Mouse (Mus musculus) neural tube, embryonic 13.5 days (tissue): Measurements from ENCODE around the gene Cfap52. TPM values are rescaled to one million over a fixed set of nuclear protein-coding genes. Genes with fewer than 3 reads are reported as not detected.
A peak's percentile ranks its signal among the peaks of the same experiment; 100 is the strongest.

Experiments used
- ATAC-seq: fragments of 200-750 bp; cut with Nextera tagmentation; 2 replicates; pipeline ENCODE4 v1.8.0; 2017; ENCODE audit warnings: low read depth, mild to moderate bottlenecking, moderate TSS enrichment, moderate library complexity
- H3K27ac ChIP-seq: fragments of 300-500 bp; sonication (generic); replicated peaks from 2 replicates; pipeline ENCODE4 v1.5.1; 2015; ENCODE audit warnings: moderate library complexity, mild to moderate bottlenecking, inconsistent platforms
- H3K27me3 ChIP-seq: fragments of 300-500 bp; sonication (generic); 2 replicates; pipeline ENCODE4 v1.6.1; 2015; ENCODE audit warnings: mild to moderate bottlenecking, inconsistent platforms
- H3K36me3 ChIP-seq: fragments of 300-500 bp; sonication (generic); 2 replicates; pipeline ENCODE4 v1.6.1; 2015; ENCODE audit warnings: mild to moderate bottlenecking, inconsistent platforms
- H3K4me1 ChIP-seq: fragments of 300-500 bp; sonication (generic); replicated peaks from 2 replicates; pipeline ENCODE4 v1.6.1; 2015; ENCODE audit warnings: inconsistent platforms
- H3K4me2 ChIP-seq: fragments of 300-500 bp; sonication (generic); 2 replicates; pipeline ENCODE4 v1.6.1; 2015; ENCODE audit warnings: inconsistent platforms, mild to moderate bottlenecking, moderate library complexity
- H3K4me3 ChIP-seq: fragments of 300-500 bp; sonication (generic); 2 replicates; pipeline ENCODE4 v1.5.1; 2015; ENCODE audit warnings: mild to moderate bottlenecking, inconsistent platforms
- H3K9ac ChIP-seq: fragments of 300-500 bp; sonication (generic); 2 replicates; pipeline ENCODE4 v1.6.1; 2015; ENCODE audit warnings: moderate library complexity, mild to moderate bottlenecking, inconsistent platforms
- H3K9me3 ChIP-seq: fragments of 300-500 bp; sonication (generic); 2 replicates; pipeline ENCODE4 v1.6.1; 2016; ENCODE audit warnings: inconsistent platforms
- WGBS: fragments of 180-500 bp; shearing (Covaris S2); methylation state at CpG from one replicate; pipeline ENCODE4 v1.1.7; 2015; 5-methylcytosine and 5-hydroxymethylcytosine counted together
- polyA plus RNA-seq: library from polyadenylated mRNA; unstranded; fragments of >200 nt; fragmentation: Nextera tagmentation; extraction: Ambion mirVana; gene quantifications from 2 replicates; pipeline ENCODE4 v1.2.1, GENCODE M21; 2015

The Cfap52 gene
- polyA plus RNA-seq, 1 experiment from 2014 or later: 0.95 TPM

GRCm38 (mm10) chr11:67923720-67924119, 41.7 kb downstream of the Cfap52 start:
- WGBS: 92% methylated on average over 5 of the region's 5 CpGs
- Histone ChIP-seq H3K4me2 (no peak overlapping the region), H3K4me1 (peaks cover 18% of the 10 kb centered on the region), H3K27ac (no peak overlapping the region), H3K36me3 (no peaks in the 10 kb centered on the region), H3K9ac (no peak overlapping the region), H3K9me3 (no peaks in the 10 kb centered on the region), H3K4me3 (no peak overlapping the region), H3K27me3 (peaks cover 33% of the 10 kb centered on the region)
- ATAC-seq: no peak

GRCm38 (mm10) chr11:67922755-67923125, 42.7 kb downstream of the Cfap52 start:
- Histone ChIP-seq H3K4me2 (peak overlapping the region; percentile 100), H3K4me1 (peaks cover 18% of the 10 kb centered on the region), H3K27me3 (peaks cover 33% of the 10 kb centered on the region), H3K9me3 (no peaks in the 10 kb centered on the region), H3K9ac (no peak overlapping the region), H3K27ac (no peak overlapping the region), H3K4me3 (peak overlapping the region; percentile 70), H3K36me3 (no peaks in the 10 kb centered on the region)
- WGBS: under 1% methylated on average over 12 of the region's 12 CpGs
- peak; percentile 77 for ATAC-seq

GRCm38 (mm10) chr11:67921827-67922754, 43.4 kb downstream of the Cfap52 start, which contains the start of gene Usp43:
Gene Usp43, minus strand, starts transcription at chr11:67922153.
- Histone ChIP-seq H3K4me3 (peak within 1 kb of the TSS; percentile 70), H3K9ac (peak within 1 kb of the TSS; percentile 68), H3K27me3 (peaks cover 33% of the 10 kb centered on the region), H3K4me1 (peaks cover 18% of the 10 kb centered on the region), H3K36me3 (no peaks in the 10 kb centered on the region), H3K4me2 (peak within 1 kb of the TSS; percentile 100), H3K27ac (no peak within 1 kb of the TSS), H3K9me3 (no peaks in the 10 kb centered on the region)
- peak; percentile 66 for ATAC-seq
- WGBS: 1% methylated on average over 52 of the region's 80 CpGs

- WGBS: 2% methylated on average over 47 of the region's 47 CpGs
- peaks cover 18% of the 10 kb centered on the region for H3K4me1 ChIP-seq
- ATAC-seq: peak; percentile 44
- peak overlapping the region; percentile 100 for H3K4me2 ChIP-seq
- H3K9me3 ChIP-seq: no peaks in the 10 kb centered on the region
- H3K4me3 ChIP-seq: peak overlapping the region; percentile 70
- H3K36me3 ChIP-seq: no peaks in the 10 kb centered on the region
- H3K27me3 ChIP-seq: peaks cover 33% of the 10 kb centered on the region
- H3K9ac ChIP-seq: peak overlapping the region; percentile 68
- H3K27ac ChIP-seq: no peak overlapping the region
Observed at GRCm38 (mm10) chr11:67921091-67921826, 44.2 kb downstream of the Cfap52 start.

- no peak overlapping the region for H3K9ac ChIP-seq
- peak overlapping the region; percentile 100; the same call in 1 of the 2 replicates for H3K4me2 ChIP-seq
- H3K4me3 ChIP-seq: no peak overlapping the region
- H3K4me1 ChIP-seq: peaks cover 18% of the 10 kb centered on the region
- H3K27me3 ChIP-seq: peaks cover 33% of the 10 kb centered on the region
- H3K27ac ChIP-seq: no peak overlapping the region
- 57% methylated on average over 9 of the region's 9 CpGs for WGBS
- ATAC-seq: no peak
- no peaks in the 10 kb centered on the region for H3K9me3 ChIP-seq
- no peaks in the 10 kb centered on the region for H3K36me3 ChIP-seq
Observed at GRCm38 (mm10) chr11:67920226-67920960, 45.1 kb downstream of the Cfap52 start.

- Histone ChIP-seq H3K27me3 (peaks cover 33% of the 10 kb centered on the region), H3K36me3 (no peaks in the 10 kb centered on the region), H3K9me3 (no peaks in the 10 kb centered on the region), H3K4me1 (peaks cover 18% of the 10 kb centered on the region), H3K4me2 (no peak overlapping the region), H3K4me3 (no peak overlapping the region), H3K27ac (no peak overlapping the region), H3K9ac (no peak overlapping the region)
- WGBS: 80% methylated on average over 5 of the region's 5 CpGs
- no peak for ATAC-seq
Observed at GRCm38 (mm10) chr11:67919593-67919992, 45.9 kb downstream of the Cfap52 start.

GRCm38 (mm10) chr11:67917126-67917525, 48.3 kb downstream of the Cfap52 start:
- no peak overlapping the region for H3K9ac ChIP-seq
- H3K36me3 ChIP-seq: no peaks in the 10 kb centered on the region
- 85% methylated on average over 3 of the region's 3 CpGs for WGBS
- H3K9me3 ChIP-seq: no peaks in the 10 kb centered on the region
- no peak overlapping the region for H3K4me3 ChIP-seq
- H3K4me1 ChIP-seq: peaks cover 9% of the 10 kb centered on the region
- no peak overlapping the region for H3K27ac ChIP-seq
- no peak for ATAC-seq
- H3K4me2 ChIP-seq: no peak overlapping the region
- peaks cover 33% of the 10 kb centered on the region for H3K27me3 ChIP-seq

GRCm38 (mm10) chr11:67911074-67911473, 54.4 kb downstream of the Cfap52 start:
- Histone ChIP-seq H3K9ac (no peak overlapping the region), H3K36me3 (no peaks in the 10 kb centered on the region), H3K4me2 (no peak overlapping the region), H3K4me1 (no peaks in the 10 kb centered on the region), H3K27me3 (no peaks in the 10 kb centered on the region), H3K27ac (no peak overlapping the region), H3K4me3 (no peak overlapping the region), H3K9me3 (no peaks in the 10 kb centered on the region)
- WGBS: 87% methylated on average over 5 of the region's 5 CpGs
- ATAC-seq: no peak

GRCm38 (mm10) chr11:67903756-67904155, 61.7 kb downstream of the Cfap52 start:
- no peaks in the 10 kb centered on the region for H3K9me3 ChIP-seq
- ATAC-seq: no peak
- H3K27me3 ChIP-seq: no peaks in the 10 kb centered on the region
- no peaks in the 10 kb centered on the region for H3K4me1 ChIP-seq
- no peaks in the 10 kb centered on the region for H3K36me3 ChIP-seq
- no peak overlapping the region for H3K4me2 ChIP-seq
- WGBS: 91% methylated on average over 4 of the region's 4 CpGs
- no peak overlapping the region for H3K4me3 ChIP-seq
- H3K27ac ChIP-seq: no peak overlapping the region
- H3K9ac ChIP-seq: no peak overlapping the region

- Histone ChIP-seq H3K9me3 (no peaks in the 10 kb centered on the region), H3K4me3 (no peak overlapping the region), H3K27ac (no peak overlapping the region), H3K4me2 (no peak overlapping the region), H3K36me3 (no peaks in the 10 kb centered on the region), H3K9ac (no peak overlapping the region), H3K27me3 (no peaks in the 10 kb centered on the region), H3K4me1 (peaks cover 7% of the 10 kb centered on the region; the same call in 1 of the 2 replicates)
- whole genome bisulfite sequencing: 54% methylated on average over 8 of the region's 8 CpGs
- no peak; the same call in 1 of the 2 replicates for ATAC-seq
Observed at GRCm38 (mm10) chr11:67897064-67897560, 68.3 kb downstream of the Cfap52 start.

- Histone ChIP-seq H3K27ac (no peak overlapping the region), H3K4me1 (peaks cover 7% of the 10 kb centered on the region; the same call in 1 of the 2 replicates), H3K9me3 (no peaks in the 10 kb centered on the region), H3K27me3 (no peaks in the 10 kb centered on the region), H3K36me3 (no peaks in the 10 kb centered on the region), H3K4me2 (no peak overlapping the region), H3K4me3 (no peak overlapping the region), H3K9ac (no peak overlapping the region)
- 45% methylated on average over 7 of the region's 7 CpGs for WGBS
- peak; percentile 47; the same call in 1 of the 2 replicates for ATAC-seq
Observed at GRCm38 (mm10) chr11:67895641-67896040, 69.8 kb downstream of the Cfap52 start.
